ENCODE assay signal across 17 mouse cellular contexts in genomic region chr4:116874595-116874994, GRCm38 (mm10).
"Had no signal": no experiment of that assay in that cellular context is flagged by ENCODE, and none has a peak within 500 bp of the region (broad histone marks: within the 10 kb centered on the region; RNA-seq: fewer than 3 reads in every experiment).

No protein-coding gene starts in this region.

- DNase-seq: gastrocnemius, adult 2 months; gastrocnemius, postnatal 10 days; gastrocnemius, postnatal 25 days; heart, adult 2 months; heart, postnatal 14 days; heart, postnatal 36 days; kidney, adult 18-20 months; kidney, adult 8-10 months; kidney, postnatal 10 days; kidney, postnatal 25 days; kidney, postnatal 4 days; liver; liver, embryonic 13.5 days had no signal

- ATAC-seq: hindbrain, embryonic 16.5 days; inflammation-experienced regulatory T-cells, adult 6 months; intestine, embryonic 15.5 days; intestine, postnatal 0 days had no signal
